Mouse (Mus musculus) kidney, adult 2 months (tissue): Measurements from ENCODE around the gene Rnd1.

Experiments
- CTCF ChIP-seq: fragments of 200-500 bp; conservative IDR thresholded peaks from 2 replicates; pipeline ENCODE4 v1.5.1; 2011; ENCODE audit warnings: low read depth, mild to moderate bottlenecking, control low read depth, low read length, moderate library complexity, mixed read lengths; ENCODE audit not compliant: insufficient read depth, insufficient read length
- POLR2A ChIP-seq: fragments of 200-500 bp; IDR thresholded peaks from one replicate; pipeline ENCODE4 v1.6.1; 2011; ENCODE audit warnings: low read depth, low read length, control low read depth

GRCm38 (mm10) chr15:98644406-98644805 lies 32.9 kb downstream of the Rnd1 start:
- TF ChIP-seq CTCF: no peak
- TF ChIP-seq POLR2A: no peak
